Mouse (Mus musculus) limb, embryonic 11.5 days (tissue): ENCODE results near the gene Olfr860. TPM values are rescaled to one million over a fixed set of nuclear protein-coding genes. Genes with fewer than 3 reads are reported as not detected.
"Not testable (repeated sequence)": the region's sequence is repeated elsewhere in the genome, so short reads cannot be mapped to it uniquely, and the experiment has no call there.

Experiments used
- ATAC-seq: fragments of 200-750 bp; cut with Nextera tagmentation; 2 replicates; pipeline ENCODE4 v1.8.0; 2017; ENCODE audit warnings: low read depth; ENCODE audit not compliant: insufficient number of reproducible peaks, low FRiP score, low TSS enrichment
- DNase-seq: peaks from one replicate; pipeline ENCODE4 v3.0.0-alpha.2; 2015; ENCODE audit warnings: low spot score
- H3K27ac ChIP-seq: fragments of 300-500 bp; sonication (generic); replicated peaks from 2 replicates; pipeline ENCODE4 v1.5.1; 2014; ENCODE audit warnings: low read depth, mild to moderate bottlenecking, low read length
- H3K27me3 ChIP-seq: fragments of 300-500 bp; sonication (generic); 2 replicates; pipeline ENCODE4 v1.6.1; 2014; ENCODE audit warnings: mild to moderate bottlenecking, low read length, mixed read lengths; ENCODE audit not compliant: control insufficient read depth, insufficient read depth
- H3K36me3 ChIP-seq: fragments of 300-500 bp; sonication (generic); 2 replicates; pipeline ENCODE4 v1.6.1; 2014; ENCODE audit warnings: mild to moderate bottlenecking, low read length, moderate library complexity, mixed read lengths; ENCODE audit not compliant: control insufficient read depth, insufficient read depth
- H3K4me1 ChIP-seq: fragments of 300-500 bp; sonication (generic); 2 replicates; pipeline ENCODE4 v1.6.1; 2014; ENCODE audit warnings: low read length, mixed read lengths; ENCODE audit not compliant: control insufficient read depth, insufficient read depth
- H3K4me2 ChIP-seq: fragments of 300-500 bp; sonication (generic); 2 replicates; pipeline ENCODE4 v1.6.1; 2014; ENCODE audit warnings: low read depth, mild to moderate bottlenecking, moderate library complexity; ENCODE audit not compliant: severe bottlenecking
- H3K4me3 ChIP-seq: fragments of 300-500 bp; sonication (generic); 2 replicates; pipeline ENCODE4 v1.5.1; 2014; ENCODE audit warnings: low read depth, low read length
- H3K9ac ChIP-seq: fragments of 300-500 bp; sonication (generic); 2 replicates; pipeline ENCODE4 v1.6.1; 2014; ENCODE audit warnings: mild to moderate bottlenecking, low read length
- H3K9me3 ChIP-seq: fragments of 300-500 bp; sonication (generic); 2 replicates; pipeline ENCODE4 v1.6.1; 2016; ENCODE audit warnings: low read length; ENCODE audit not compliant: control insufficient read depth
- WGBS: fragments of 180-500 bp; shearing (Covaris S2); extraction: QIAGEN DNeasy Blood & Tissue Kit; methylation state at CpG from one replicate; pipeline ENCODE4 v1.1.7; 2014; 5-methylcytosine and 5-hydroxymethylcytosine counted together
- polyA plus RNA-seq: library from polyadenylated mRNA; unstranded; fragments of >200 nt; fragmentation: Nextera tagmentation; extraction: Ambion mirVana; gene quantifications from 2 replicates; pipeline ENCODE4 v1.2.1, GENCODE M21; 2014

Olfr860 gene
- not detected in 2 replicates for polyA plus RNA-seq

DNA sequence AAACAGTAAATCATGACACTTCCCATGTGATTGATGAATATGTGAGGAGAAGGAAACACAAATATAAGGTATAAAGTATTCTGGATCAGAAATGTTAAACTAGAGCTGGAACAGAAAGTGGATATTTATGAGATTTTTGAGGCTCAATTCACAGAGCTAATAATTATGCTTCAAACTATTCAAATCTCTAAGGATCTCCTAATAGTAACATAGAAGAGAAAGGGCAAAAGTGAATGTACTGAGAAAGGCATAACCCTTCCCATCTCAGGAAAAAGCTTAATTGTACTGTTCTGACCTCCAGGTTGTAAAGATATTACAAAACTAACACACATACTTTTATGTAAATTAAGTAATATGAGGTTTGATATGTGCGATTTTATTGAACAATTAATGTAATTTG lies at the start of gene Olfr860:
TSS of gene Olfr860 (minus strand) at position 101 of the 400 bp plus-strand sequence.
- Histone ChIP-seq H3K27ac (no peak within 1 kb of the TSS), H3K4me1 (no peaks in the 10 kb centered on the region), H3K4me3 (no peak within 1 kb of the TSS), H3K4me2 (no peak within 1 kb of the TSS), H3K27me3 (no peaks in the 10 kb centered on the region), H3K36me3 (no peaks in the 10 kb centered on the region), H3K9ac (no peak within 1 kb of the TSS), H3K9me3 (no peaks in the 10 kb centered on the region)
- DNase-seq (no peak), ATAC-seq (no peak)
- 83% methylated on average over 1 of the region's 1 CpGs for WGBS

- no peak for ATAC-seq
- H3K27ac ChIP-seq, result no peak within 1 kb of the TSS
- no peaks in the 10 kb centered on the region for H3K36me3 ChIP-seq
Measured at GRCm38 (mm10) chr9:19887904-19888303, 38.4 kb upstream of the Olfr860 start, which contains the start of gene Olfr862. Gene Olfr862 (minus strand): TSS chr9:19888004.

DNA sequence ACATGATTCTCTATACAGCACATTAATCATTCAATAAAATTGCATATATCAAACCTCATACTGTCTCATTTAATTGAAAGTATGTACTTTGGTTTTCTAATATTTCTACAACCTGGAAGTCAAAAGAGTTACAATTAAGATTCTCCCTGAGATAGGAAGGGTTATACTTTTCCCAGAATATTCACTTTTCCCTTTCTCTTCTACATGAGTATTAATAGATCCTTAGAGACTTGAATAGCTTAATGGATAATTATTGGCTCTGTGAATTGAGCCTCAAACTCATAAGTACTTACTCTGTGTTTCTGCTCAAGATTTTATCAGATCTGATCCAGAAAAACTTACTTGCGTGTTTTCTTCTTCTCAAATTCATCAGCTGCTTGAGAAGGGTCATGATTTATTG lies 44.9 kb downstream of the Olfr860 start, which contains the start of gene Olfr859:
TSS of gene Olfr859 (plus strand) at position 301 of the 400 bp plus-strand sequence.
- not testable (repeated sequence) for ATAC-seq, H3K4me2 ChIP-seq, DNase-seq, H3K9ac ChIP-seq, H3K36me3 ChIP-seq, H3K27ac ChIP-seq, H3K4me1 ChIP-seq, H3K27me3 ChIP-seq, H3K4me3 ChIP-seq, H3K9me3 ChIP-seq
- 81% methylated on average over 1 of the region's 1 CpGs for WGBS

More at GRCm38 (mm10) chr9:19887904-19888303, 38.4 kb upstream of the Olfr860 start, which contains the start of gene Olfr862:
- Histone ChIP-seq H3K9me3 (peaks cover 3% of the 10 kb centered on the region; the same call in 1 of the 2 replicates), H3K9ac (no peak within 1 kb of the TSS), H3K4me1 (no peaks in the 10 kb centered on the region), H3K27me3 (no peaks in the 10 kb centered on the region), H3K4me2 (no peak within 1 kb of the TSS), H3K4me3 (no peak within 1 kb of the TSS)
- no peak for DNase-seq

GRCm38 (mm10) chr9:19803000-19803399 lies 46.5 kb downstream of the Olfr860 start:
- Histone ChIP-seq H3K9ac (no peak overlapping the region), H3K4me3 (no peak overlapping the region), H3K27me3 (no peaks in the 10 kb centered on the region), H3K36me3 (no peaks in the 10 kb centered on the region), H3K4me2 (no peak overlapping the region), H3K27ac (no peak overlapping the region), H3K9me3 (peaks cover 3% of the 10 kb centered on the region; the same call in 1 of the 2 replicates), H3K4me1 (no peaks in the 10 kb centered on the region)
- 71% methylated on average over 1 of the region's 1 CpGs for WGBS
- DNase-seq (no peak), ATAC-seq (no peak)

Other genes starting within 250 kb of the Olfr860 start
- gene Zfp317, start 227.6 kb downstream of the Olfr860 start, polyA plus RNA-seq, result 36.4 and 39.2 TPM in 2 replicates
- not detected in 2 replicates for gene Olfr857, start 140.3 kb downstream of the Olfr860 start, polyA plus RNA-seq
- gene Olfr58, start 69.5 kb downstream of the Olfr860 start, polyA plus RNA-seq, result not detected in 2 replicates
- gene Olfr859, start 44.8 kb downstream of the Olfr860 start, polyA plus RNA-seq, result not detected in 2 replicates
- gene Olfr862, start 38.3 kb upstream of the Olfr860 start, polyA plus RNA-seq, result not detected in 2 replicates
- 0.20 TPM in 2 replicates for gene Olfr77, start 67.1 kb upstream of the Olfr860 start, polyA plus RNA-seq
- not detected in 2 replicates for gene Olfr866, start 178.3 kb upstream of the Olfr860 start, polyA plus RNA-seq
- gene Olfr867, start 207.8 kb upstream of the Olfr860 start, polyA plus RNA-seq, result not detected in 2 replicates
- not detected in 2 replicates for gene Olfr868, start 248.9 kb upstream of the Olfr860 start, polyA plus RNA-seq